Mouse (Mus musculus) bone marrow, adult 2 months (tissue): ENCODE data around the gene Pdia6.

ENCODE experiments used
- CTCF ChIP-seq: fragments of 200-500 bp; IDR thresholded peaks from 2 replicates; pipeline ENCODE4 v1.5.1; 2011; ENCODE audit warnings: low read length, control low read depth; ENCODE audit not compliant: control insufficient read depth, insufficient read depth
- POLR2A ChIP-seq: fragments of 200-500 bp; IDR thresholded peaks from 2 replicates; pipeline ENCODE4 v1.6.1; 2011; ENCODE audit warnings: low read depth, mild to moderate bottlenecking, control low read depth, low read length, borderline replicate concordance; ENCODE audit not compliant: control insufficient read depth

DNA sequence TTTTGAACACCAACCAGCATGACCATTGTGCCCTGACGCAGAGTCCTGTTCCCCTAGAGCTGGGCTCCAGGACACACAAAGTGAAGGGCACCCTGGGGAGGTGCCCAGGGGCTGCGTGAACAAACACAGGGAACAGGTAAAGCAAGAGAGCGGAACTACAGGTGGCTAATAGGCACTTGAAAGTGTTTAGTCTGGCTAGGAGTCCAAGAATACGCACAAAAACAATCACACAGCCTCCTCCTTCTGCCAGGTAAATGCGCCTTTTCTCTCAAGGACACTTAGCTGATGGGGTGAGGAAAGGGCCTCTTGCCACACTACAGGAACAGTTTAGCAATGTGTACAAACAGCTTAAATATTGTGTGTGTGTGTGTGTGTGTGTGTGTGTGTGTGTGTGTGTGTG lies 49.8 kb downstream of the Pdia6 start:
- no peak for TF ChIP-seq CTCF
- TF ChIP-seq POLR2A: no peak
